Mouse (Mus musculus) ZHBTc4 (cell line): ENCODE results near the gene Grin2a.
"Not testable (repeated sequence)": the region's sequence is repeated elsewhere in the genome, so short reads cannot be mapped to it uniquely, and the experiment has no call there.

Experiments
- DNase-seq: peaks from one replicate; pipeline ENCODE4 v3.0.0-alpha.2; 2011; ENCODE audit warnings: low read depth, low spot score

The Grin2a gene

DNA sequence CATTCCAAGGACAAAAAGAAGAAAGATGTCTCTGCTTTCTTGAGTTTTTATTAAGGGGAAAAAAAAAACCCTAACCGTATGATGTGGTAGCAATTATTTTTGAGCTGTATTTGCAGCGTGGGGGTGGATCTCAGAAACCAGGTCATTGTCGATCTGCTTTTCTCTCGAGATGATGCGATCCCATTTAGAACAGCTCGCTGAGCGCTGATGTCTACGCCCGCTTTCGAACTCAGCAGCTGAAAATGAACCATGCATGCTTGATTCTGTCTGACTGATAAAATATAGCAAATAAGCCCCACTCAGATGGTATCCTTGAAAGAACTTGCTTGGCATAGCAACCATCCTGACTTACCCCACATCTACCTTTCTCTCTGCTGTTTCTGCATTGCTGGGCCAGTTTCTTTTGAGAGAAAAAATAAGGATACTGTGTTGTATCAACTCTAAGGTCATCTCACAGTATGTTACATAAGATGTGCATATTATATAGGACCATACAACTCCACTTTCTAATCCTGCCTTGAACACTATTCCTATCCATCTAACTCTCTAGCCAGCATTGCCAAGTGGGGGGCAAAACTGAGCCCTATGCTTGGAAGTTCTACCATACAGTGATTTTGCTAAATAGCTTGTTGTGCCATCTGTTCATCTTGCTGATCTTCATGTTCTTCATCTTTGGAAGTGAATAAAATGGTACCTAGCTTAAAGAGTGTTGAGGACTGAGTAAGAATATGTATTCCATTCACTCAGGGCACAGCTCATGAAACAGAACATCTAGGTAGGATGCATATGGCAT, 369.5 kb downstream of the Grin2a start:
- DNase-seq = no peak

DNA sequence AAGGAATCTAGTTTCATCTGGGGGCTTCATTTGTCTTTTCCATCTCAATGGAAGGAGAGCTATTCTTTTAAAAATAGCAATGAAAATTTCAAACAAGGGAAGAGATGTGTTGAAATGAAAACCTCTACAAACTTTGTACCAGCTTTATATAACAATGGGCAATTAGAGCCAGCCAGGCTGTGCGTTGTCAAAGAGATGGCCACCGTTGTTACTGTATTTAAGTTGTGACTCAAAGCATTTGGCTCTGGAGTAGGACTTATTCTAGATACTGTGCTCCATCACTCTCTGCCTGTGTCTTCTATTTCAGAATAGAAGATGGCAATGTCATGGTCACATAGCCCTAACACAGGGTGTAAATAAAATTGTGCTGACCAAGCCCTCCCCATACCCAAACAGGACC, 371.0 kb downstream of the Grin2a start:
- DNase-seq = no peak

DNA sequence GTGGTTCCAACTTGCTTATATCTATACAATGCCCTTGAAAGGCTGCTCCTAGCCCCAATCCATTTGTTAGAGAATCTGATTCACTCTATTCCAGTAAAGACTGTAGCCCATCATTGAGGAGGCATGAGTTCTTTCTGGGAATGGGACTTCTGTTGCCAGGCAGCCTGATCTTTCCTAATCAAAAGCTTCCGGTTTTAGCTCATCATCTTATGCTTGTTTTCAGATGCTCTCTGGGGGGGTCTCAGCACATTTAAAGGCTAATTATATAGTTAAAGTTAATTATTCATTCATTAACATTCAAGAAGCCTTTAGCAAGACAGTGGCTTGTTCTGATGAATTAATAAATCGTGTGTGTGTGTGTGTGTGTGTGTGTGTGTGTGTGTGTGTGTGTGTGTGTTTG, 377.2 kb downstream of the Grin2a start:
- peak; percentile 38 for DNase-seq

DNA sequence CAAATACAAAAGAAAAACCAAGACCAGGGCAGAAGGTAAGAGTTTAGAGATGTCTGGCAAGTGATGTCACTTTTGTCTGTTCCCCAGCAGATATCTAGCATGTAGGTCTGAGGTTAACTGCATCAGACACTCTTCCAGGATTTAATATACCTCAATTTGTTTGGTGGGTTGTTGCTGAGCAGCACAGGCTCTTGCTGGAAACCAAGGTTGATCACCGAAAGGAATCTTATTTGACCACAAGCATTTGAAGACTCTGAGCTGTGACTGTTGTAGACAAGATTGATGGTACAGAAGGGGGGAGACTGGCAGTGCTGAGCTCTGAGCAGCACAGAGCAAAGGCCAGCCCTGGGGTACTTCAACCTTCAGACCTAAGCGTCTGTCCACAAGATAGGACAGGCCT, 378.1 kb downstream of the Grin2a start:
- no peak for DNase-seq

DNA sequence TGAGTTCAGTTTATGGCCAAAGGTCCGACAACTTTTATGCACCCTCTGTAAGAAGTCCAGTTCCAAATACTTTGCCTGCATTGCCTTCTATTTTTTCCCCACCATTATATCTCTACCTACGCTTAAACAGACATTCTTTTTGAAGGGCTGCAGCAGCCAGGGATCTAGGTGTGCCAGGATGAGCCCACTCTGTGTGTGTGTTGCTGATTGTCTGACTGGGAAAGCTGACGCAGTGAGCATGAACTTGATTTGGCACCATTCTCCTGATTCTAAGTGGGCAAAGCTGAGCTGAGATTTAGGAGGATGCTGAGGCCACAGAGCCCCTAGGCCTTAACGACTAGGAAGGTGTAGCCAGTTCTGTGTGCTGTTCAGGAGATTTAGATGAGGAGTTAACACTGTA, 378.6 kb downstream of the Grin2a start:
- DNase-seq = no peak

DNA sequence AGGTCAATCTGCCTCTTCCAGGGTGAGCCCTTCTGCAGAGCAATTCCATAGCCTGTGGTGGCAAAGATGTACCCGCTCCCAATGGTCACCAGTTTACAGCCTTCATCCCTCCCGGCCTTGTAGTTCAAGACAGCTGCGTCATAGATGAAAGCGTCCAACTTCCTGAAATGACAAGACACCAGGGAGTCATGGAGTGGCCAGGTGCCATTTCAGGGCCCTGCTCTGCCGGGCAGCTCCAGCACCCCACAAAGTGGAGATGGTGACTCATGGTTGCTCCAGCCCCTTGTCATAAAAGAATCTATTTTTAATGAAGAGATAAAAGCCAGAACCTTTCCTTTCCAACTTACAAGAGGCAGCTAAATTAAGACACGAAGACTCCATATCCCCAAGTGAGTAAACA, 382.8 kb downstream of the Grin2a start:
- DNase-seq = not testable (repeated sequence)

DNA sequence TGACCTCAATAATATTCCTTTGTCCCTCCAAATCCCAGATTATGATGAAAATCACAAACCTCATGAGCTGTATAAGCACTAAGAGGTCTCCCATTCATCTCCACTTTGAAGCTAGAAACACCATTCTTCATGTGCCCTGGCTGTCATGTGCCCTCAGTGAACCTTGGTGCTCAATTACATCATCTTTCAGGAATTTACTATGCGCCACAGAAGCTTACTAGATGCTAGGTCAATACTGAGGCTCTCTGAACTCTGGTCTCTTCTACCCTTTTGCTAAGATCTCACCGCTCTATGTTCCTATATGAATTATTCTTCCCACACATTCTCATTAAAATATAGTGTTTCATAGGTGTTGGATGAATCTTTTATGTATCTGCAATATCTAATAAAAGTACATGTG, 387.9 kb downstream of the Grin2a start:
- DNase-seq = no peak

DNA sequence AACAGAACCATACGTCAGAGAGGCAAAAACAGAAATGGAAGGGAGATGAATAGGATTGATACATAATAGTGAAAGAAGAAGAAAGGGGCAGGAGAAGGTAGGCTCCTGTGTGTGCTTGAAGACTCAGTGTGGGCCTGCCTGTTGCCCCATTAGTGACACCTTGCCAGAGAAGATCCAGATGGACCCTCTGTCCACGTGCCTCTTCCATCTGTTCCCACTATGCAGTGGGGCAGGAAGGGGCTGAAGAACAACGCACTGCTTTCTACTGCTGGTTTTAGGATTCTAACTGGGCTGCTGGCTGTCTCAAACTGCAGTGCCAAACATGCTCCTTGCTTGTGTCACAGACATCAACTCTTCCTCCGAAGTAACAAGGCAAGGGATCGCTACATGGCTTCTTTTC, 391.4 kb downstream of the Grin2a start:
- no peak for DNase-seq

DNA sequence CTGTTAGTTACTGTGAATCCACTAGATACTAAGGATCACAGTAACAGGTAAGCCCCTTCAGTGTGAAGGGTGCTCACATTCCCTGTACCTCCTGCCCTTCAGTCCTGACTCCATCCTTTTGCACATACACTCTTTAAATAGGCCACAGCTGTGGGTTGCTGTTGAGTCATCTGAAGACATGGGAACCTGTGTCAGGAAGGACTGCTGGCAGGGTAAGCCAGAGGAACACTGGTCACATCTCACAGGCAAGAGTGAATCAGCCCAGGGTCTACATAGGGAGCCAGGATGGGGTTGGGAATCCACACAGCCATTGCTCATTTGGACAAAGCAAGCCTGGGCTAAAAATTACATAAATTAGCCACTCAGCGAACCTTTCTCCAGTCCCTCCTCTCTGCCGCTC, 392.8 kb downstream of the Grin2a start:
- DNase-seq = no peak

DNA sequence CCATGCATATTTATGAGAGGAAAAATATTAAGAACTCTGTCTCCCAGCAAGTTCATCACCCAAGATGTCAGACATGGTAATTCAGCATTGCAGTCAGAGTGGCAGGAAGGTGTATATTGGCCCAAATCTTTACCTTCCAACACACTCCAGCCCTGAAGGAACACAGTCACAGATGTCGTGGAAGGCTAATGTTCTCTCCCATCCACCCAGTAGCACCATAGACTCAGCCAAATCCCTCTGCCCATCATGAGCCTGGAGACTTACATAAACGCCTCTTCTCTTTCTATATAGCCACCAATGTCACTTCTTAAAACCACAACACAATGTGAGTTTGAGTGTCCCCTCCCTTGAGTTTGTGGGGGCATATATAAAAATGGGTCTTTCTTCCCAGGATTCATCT, 406.2 kb downstream of the Grin2a start:
- no peak for DNase-seq

DNA sequence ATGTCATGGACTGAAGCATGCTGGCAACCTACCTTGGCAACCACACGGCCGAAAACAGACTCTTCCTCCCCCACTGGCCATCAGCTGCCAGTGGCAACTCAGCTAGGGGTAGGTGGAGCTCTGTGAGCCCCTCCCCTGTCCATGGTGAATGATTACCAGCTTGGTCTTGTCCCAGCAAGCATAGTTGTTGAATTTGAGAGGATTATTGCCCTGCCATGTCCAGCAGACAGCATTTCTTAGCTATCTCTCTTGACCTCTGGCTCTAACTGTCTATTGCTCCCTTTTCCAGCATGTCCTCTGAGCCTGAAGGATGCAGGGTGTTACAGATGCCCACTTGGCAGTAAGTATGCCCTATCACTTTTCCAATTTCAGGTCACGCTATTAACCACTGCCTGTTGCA, 406.9 kb downstream of the Grin2a start:
- no peak for DNase-seq

DNA sequence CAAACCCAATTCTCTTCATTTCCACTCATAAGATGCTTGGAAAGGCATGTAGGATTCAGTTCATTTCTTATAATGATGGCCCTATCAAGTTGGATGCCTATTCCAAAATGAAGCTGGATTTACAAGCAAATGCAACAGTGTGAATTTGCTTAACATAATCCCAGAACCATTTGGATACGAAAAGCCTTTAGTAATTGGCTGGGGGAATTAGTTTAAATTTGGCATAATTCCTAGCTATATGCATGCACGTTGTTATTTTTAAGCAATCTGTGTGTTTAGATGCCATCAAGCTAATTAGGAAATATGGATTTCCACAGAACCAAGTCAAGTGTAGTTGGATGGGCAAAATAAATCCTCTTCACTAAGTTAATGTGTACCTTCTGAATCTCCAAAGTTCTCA, 411.4 kb downstream of the Grin2a start:
- DNase-seq = no peak

DNA sequence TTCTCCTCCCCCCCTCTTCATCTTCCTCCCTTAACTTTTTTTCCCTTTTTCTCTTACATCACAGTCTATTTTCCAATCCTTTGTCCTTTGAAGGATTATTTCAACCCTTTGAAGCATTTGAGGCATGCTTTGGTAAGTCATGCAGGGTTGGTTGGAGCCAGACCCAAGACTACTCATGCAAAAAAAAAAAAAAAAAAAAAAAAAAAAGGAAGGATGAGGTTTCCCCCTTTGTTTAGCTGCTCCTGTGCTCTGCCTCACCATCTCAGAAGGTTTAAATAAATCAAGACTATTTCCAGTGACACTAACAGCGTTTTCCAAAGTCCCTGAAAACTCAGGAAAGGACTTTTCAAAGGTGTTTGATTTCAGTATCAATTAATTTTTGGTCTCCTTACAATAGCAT, 423.6 kb downstream of the Grin2a start:
- DNase-seq = no peak

DNA sequence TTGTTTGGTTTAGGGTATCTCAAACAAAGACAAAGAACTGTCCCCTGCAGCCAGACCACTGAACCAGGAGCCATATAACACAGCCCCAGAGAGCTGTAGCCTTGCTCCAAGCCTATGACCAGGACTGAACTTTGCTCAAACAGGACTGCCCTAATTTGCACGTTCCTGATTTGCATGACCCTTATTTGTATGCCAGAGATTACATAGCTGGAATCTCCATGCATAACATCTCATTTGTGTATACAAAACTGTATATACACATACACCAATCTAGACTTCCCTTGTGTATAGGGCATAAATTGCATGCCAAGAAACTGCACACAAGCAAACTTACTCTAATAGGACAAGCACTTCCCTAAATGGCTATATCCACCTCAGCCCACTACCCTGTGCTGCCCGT, 428.1 kb downstream of the Grin2a start:
- DNase-seq = no peak

DNA sequence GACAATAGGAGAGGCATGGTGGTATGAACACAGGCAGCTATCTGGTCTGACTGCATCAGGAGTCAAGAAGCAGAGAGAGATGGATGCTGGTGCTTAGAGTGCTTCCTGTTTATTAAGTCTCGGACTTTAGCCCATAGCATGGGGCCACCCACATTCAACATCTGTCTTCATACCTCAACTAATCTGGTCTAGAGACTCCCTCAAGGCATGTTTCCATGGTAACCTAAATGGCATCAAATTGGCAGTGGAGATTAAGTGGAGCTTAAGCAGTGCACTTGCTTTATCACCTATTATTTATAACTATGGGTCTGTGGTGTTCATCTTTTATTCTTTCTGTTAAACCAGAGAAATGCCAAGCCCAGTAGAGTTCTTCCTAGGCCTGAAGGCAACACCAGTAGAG, 433.5 kb downstream of the Grin2a start:
- no peak for DNase-seq

DNA sequence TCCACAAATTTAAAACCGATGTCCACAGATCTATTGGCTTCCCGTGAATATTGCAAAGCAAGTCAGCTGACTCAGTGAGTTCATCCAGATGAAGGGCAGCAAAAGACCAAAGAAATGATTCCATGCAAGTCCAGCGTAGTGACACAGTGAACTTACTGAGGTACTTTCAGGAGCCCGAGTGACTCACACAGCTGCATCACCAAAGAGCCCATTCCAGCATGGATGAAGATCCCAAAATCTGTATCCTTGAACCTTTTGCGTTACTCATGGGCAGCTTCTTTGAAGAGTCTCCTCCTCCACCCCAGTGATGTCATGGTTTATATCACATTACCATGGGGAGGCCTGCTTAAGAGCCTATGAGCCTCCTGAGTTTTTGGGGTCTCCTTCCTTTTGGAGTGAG, 460.2 kb downstream of the Grin2a start:
- no peak for DNase-seq

DNA sequence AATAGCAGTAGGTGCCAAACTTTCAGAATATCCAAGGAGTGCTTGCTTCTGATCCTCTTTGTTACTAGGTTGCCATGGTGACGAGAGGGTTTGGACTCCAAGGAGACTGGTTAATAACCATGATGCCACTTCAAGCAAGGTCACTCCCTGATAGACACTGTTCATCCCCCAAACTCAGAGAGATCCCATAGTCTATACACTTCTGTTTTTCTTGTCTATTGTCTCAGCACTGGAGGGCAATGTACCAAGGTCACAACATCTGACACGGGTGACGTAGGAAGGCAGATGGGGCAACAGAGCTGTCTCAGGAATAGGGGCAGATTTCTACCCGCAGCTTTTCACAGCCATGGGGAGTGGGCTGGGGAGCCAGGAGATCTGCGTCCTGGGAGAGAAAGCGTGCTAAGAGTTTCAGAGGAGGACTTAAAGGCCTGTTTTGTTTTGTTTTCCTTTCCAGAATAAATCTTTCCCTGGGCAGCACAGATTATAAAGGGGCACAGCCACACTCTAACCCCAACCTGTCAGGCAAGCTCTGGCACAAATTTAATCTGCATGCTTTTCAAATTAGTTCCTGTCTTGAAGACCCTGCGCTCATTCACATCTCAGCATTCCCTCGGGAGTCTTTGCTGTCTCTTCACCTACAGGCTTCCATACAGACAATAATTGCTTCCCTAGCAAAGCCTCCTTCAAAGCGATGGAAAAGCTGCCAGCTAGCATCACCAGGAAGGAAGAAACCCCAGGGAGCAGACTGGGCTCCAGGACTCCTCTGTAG, 461.6 kb downstream of the Grin2a start:
- DNase-seq = peak; percentile 22

DNA sequence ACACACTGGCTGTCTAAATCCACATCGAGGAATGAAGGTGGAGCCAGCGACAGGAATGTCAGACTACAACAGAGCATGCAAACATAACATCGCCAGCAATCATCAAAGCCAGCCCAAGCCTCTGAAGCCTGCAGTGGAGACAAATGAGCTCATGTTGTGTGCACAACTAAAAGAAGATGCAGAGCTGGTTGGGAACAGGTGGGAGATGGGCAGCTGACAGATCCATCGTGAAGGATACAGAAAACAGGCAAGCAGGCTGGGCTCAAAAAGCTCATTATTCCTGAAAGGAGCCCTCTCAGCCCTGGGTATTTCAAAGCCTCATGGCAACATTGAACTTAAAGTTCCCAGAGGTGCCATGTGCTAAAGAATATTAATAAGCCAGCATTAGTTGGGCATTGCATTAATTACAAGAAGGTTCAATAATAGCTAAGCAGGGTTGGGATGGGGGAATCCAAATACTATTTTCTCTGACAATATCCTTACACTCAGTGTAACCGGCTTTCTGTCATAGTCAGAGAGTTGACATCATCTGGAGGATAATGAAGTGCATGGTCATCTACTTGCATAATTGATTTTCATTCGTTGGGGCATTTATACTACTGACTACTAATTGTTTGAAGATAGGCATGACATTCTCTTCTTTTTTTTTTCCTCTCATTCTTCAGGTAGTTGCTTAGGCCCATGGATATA, 462.4 kb downstream of the Grin2a start:
- DNase-seq = no peak

DNA sequence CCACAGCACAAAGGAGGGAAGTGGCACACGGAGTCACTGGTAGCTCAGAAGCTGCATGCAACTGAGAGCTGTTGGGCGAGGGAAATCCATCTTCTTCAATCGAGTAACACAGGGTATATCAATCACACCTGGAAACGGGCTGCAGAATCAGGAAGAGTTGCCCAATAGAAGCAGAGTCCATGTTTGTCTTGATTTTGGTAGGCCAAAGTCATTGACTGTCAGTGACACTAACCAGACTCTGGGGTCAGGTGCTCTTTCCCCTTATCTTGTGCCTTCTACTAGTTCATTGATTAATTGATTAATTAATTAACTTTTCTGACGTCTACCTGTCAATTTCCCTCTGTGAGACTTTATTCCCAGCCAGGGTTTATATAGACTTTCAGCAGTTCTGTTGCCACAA, 468.1 kb downstream of the Grin2a start:
- no peak for DNase-seq

DNA sequence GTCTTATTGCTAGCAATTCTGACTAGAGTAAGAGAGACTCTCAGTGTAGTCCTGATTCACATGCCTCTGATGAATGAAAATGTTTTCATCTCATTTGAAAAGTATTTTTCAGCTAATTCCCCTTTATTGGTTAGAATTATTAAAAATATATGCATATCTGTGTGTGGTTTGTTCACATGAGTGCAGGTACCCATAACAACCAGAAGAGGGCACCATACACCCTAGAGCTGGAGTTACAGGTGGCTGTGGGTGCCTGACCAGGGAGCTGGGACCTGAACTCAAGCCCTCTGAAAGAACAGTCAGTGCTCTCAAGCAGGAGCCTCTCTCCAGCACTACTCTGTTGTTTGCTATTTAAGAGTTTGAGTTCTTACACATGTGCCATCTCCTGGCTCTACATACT, 472.0 kb downstream of the Grin2a start:
- DNase-seq = no peak
